Mouse (Mus musculus): ENCODE results near the gene Oaz1.

Gene Oaz1

GRCm38 (mm10) chr10:80848571-80848970 lies 22.1 kb downstream of the Oaz1 start:
- DNase-seq (ENCODE audit: low read depth), result peak; percentile 84

GRCm38 (mm10) chr10:80854913-80855748 lies 28.7 kb downstream of the Oaz1 start, which contains the start of the genes Lsm7 and Sppl2b:
TSS of gene Lsm7 (minus strand) at chr10:80855209.
TSS of gene Sppl2b (plus strand) at chr10:80855275.
- peak; percentile 98 for DNase-seq (ENCODE audit: low read depth)

GRCm38 (mm10) chr10:80855749-80856073 lies 29.3 kb downstream of the Oaz1 start:
- DNase-seq (ENCODE audit: low read depth), result no peak

GRCm38 (mm10) chr10:80856267-80856666 lies 29.8 kb downstream of the Oaz1 start:
- DNase-seq (ENCODE audit: low read depth), result peak; percentile 36

GRCm38 (mm10) chr10:80856908-80857307 lies 30.5 kb downstream of the Oaz1 start:
- no peak for DNase-seq (ENCODE audit: low read depth)

GRCm38 (mm10) chr10:80857386-80857785 lies 30.9 kb downstream of the Oaz1 start:
- DNase-seq (ENCODE audit: low read depth), result no peak

- no peak for DNase-seq (ENCODE audit: low read depth)
Measured at GRCm38 (mm10) chr10:80857848-80858247, 31.4 kb downstream of the Oaz1 start.

- DNase-seq (ENCODE audit: low read depth), result no peak
Measured at GRCm38 (mm10) chr10:80858350-80858935, 32.0 kb downstream of the Oaz1 start.

- no peak for DNase-seq (ENCODE audit: low read depth)
Measured at GRCm38 (mm10) chr10:80862305-80862704, 35.8 kb downstream of the Oaz1 start.

GRCm38 (mm10) chr10:80864446-80864845 lies 38.0 kb downstream of the Oaz1 start:
- DNase-seq (ENCODE audit: low read depth), result no peak

GRCm38 (mm10) chr10:80870993-80871392 lies 44.5 kb downstream of the Oaz1 start:
- no peak for DNase-seq (ENCODE audit: low read depth)

GRCm38 (mm10) chr10:80871581-80871980 lies 45.1 kb downstream of the Oaz1 start, which contains the start of gene Tmprss9:
TSS of gene Tmprss9 (plus strand) at chr10:80871848.
- DNase-seq (ENCODE audit: low read depth), result no peak

- DNase-seq (ENCODE audit: low read depth), result no peak
Measured at GRCm38 (mm10) chr10:80874035-80874434, 47.6 kb downstream of the Oaz1 start.

GRCm38 (mm10) chr10:80876028-80876427 lies 49.6 kb downstream of the Oaz1 start:
- DNase-seq (ENCODE audit: low read depth), result peak; percentile 83

GRCm38 (mm10) chr10:80876594-80876993 lies 50.1 kb downstream of the Oaz1 start:
- DNase-seq (ENCODE audit: low read depth), result no peak

Measured in naive thymus-derived CD4-positive, alpha-beta T cell, adult 2 months (primary cell).